Mouse (Mus musculus) C2C12 (cell line): ENCODE results near the gene Nkapl. TPM values are rescaled to one million over a fixed set of nuclear protein-coding genes. Genes with fewer than 3 reads are reported as not detected.

ENCODE experiments used
- H3K27me3 ChIP-seq: one replicate; pipeline ENCODE4 v1.6.1; 2011; ENCODE audit not compliant: control insufficient read depth, insufficient read depth, insufficient read length
- H3K36me3 ChIP-seq: one replicate; pipeline ENCODE4 v1.6.1; 2011; ENCODE audit not compliant: control insufficient read depth, insufficient read depth
- H3K4me3 ChIP-seq: one replicate; pipeline ENCODE4 v1.5.1; 2011; ENCODE audit warnings: mild to moderate bottlenecking, control low read depth; ENCODE audit not compliant: poor library complexity, insufficient read depth, severe bottlenecking
- H3K79me2 ChIP-seq: one replicate; pipeline ENCODE4 v1.6.1; 2011; ENCODE audit not compliant: control insufficient read depth, insufficient read depth
- H3K79me3 ChIP-seq: one replicate; pipeline ENCODE4 v1.6.1; 2011; ENCODE audit warnings: low read depth, control low read depth
- H3ac ChIP-seq: one replicate; pipeline ENCODE3; 2011; ENCODE audit warnings: low read depth; ENCODE audit not compliant: control insufficient read depth, insufficient read length
- CEBPB ChIP-seq: IDR thresholded peaks from one replicate; pipeline ENCODE4 v1.6.1; 2011; ENCODE audit warnings: low read depth, mild to moderate bottlenecking, control low read depth, moderate library complexity
- FOSL1 ChIP-seq: IDR thresholded peaks from one replicate; pipeline ENCODE4 v1.8.0; 2011; ENCODE audit warnings: mild to moderate bottlenecking, low read length; ENCODE audit not compliant: poor library complexity, insufficient read depth, severe bottlenecking
- MYOG ChIP-seq: IDR thresholded peaks from one replicate; pipeline ENCODE4 v1.6.1; 2011; ENCODE audit not compliant: control insufficient read depth, insufficient read length; ENCODE audit errors: extremely low read depth
- USF1 ChIP-seq: IDR thresholded peaks from one replicate; pipeline ENCODE4 v1.6.1; 2011; ENCODE audit warnings: low read depth, mild to moderate bottlenecking, control low read depth, moderate library complexity
- microRNA-seq: library from miRNA; unstranded; fragments of <30 nt; microRNA quantifications from one replicate; pipeline ENCODE4, GENCODE M21; 2019; ENCODE audit warnings: borderline microRNAs expressed
- polyA plus RNA-seq: library from polyadenylated mRNA; unstranded; fragments of >200 nt; fragmentation: generic; extraction: Trizol; gene quantifications from one replicate; pipeline ENCODE4 v1.2.1, GENCODE M21; 2012; ENCODE audit warnings: missing spikeins

Nkapl gene
- polyA plus RNA-seq, 1 experiment = 0.02 TPM

DNA sequence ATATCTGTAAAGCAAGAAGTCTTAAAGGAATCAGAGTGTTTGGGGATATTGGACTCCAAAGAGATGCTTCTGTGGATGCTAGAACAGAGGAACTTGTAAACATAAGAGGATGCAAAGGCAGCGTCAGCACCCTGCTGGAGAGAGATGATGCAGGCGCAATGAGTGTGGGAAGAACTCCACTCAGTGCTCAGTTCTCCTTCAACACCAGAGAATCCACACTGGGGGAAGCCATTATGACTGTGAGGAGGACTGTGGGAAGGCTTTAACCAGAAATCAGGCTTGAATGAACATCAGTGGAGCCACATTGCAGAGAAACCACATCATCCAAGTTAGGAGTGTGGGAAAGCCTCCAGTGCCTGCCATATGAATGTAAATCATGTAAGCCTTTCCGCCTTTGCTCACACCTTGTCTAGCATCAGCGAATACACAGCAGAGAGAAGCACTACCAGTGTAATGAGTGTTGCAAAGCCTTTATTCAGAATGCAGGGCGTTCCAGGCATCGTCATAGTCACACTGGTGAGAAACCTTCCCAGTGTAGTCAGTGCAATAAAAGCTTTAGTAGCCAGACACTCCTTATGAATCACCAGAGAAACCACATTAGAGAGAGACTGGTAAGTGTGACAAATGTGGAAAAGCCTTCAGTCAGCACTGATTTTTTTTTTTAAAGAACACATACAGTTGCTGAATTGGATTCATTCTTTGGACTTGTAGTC is 50.9 kb downstream of the Nkapl start:
- no peak for TF ChIP-seq MYOG
- no peak for TF ChIP-seq CEBPB
- TF ChIP-seq USF1 = no peak
- TF ChIP-seq FOSL1 = no peak
- H3ac ChIP-seq = no peak overlapping the region
- no peaks in the 10 kb centered on the region for H3K27me3 ChIP-seq
- H3K79me3 ChIP-seq = no peaks in the 10 kb centered on the region
- H3K36me3 ChIP-seq = no peaks in the 10 kb centered on the region
- no peak overlapping the region for H3K4me3 ChIP-seq
- H3K79me2 ChIP-seq = no peaks in the 10 kb centered on the region

Small RNA genes lying within 50 kb of the gene (microRNA-seq; reads per million reads assigned to microRNA genes)
- gene Mir1896 = not detected

Other genes with a start within 250 kb of the Nkapl start
- gene Gpx5, start 175.8 kb downstream of the Nkapl start, polyA plus RNA-seq = not detected
- gene Gpx6, start 156.4 kb downstream of the Nkapl start, polyA plus RNA-seq = not detected
- not detected for gene Olfr1367, start 121.6 kb downstream of the Nkapl start, polyA plus RNA-seq
- 3.1 TPM for gene Zscan12, start 105.7 kb downstream of the Nkapl start, polyA plus RNA-seq
- gene Zkscan3, start 65.8 kb downstream of the Nkapl start, polyA plus RNA-seq = 10.2 TPM
- gene Pgbd1, start 27.5 kb downstream of the Nkapl start, polyA plus RNA-seq = 0.20 TPM
- 3.5 TPM for gene Zscan26, start 14.8 kb downstream of the Nkapl start, polyA plus RNA-seq
- gene Zkscan4, start 10.4 kb upstream of the Nkapl start, polyA plus RNA-seq = not detected
- gene Gm10065, start 10.9 kb upstream of the Nkapl start, polyA plus RNA-seq = not detected
- 0.23 TPM for gene AK157302, start 26.7 kb upstream of the Nkapl start, polyA plus RNA-seq
- gene Gm11273, start 32.9 kb upstream of the Nkapl start, polyA plus RNA-seq = 22.1 TPM
- 0.97 TPM for gene Zkscan8, start 62.6 kb upstream of the Nkapl start, polyA plus RNA-seq
- 0.02 TPM for gene Olfr1366, start 74.3 kb upstream of the Nkapl start, polyA plus RNA-seq
- gene Olfr1535, start 91.4 kb upstream of the Nkapl start, polyA plus RNA-seq = not detected
- gene Olfr1364, start 113.2 kb upstream of the Nkapl start, polyA plus RNA-seq = not detected
- gene Olfr1362, start 145.5 kb upstream of the Nkapl start, polyA plus RNA-seq = not detected
- gene Olfr11, start 174.0 kb upstream of the Nkapl start, polyA plus RNA-seq = 0.01 TPM
- not detected for gene Olfr1361, start 194.9 kb upstream of the Nkapl start, polyA plus RNA-seq
- gene Olfr1360, start 208.9 kb upstream of the Nkapl start, polyA plus RNA-seq = not detected
- gene Olfr1359, start 229.6 kb upstream of the Nkapl start, polyA plus RNA-seq = not detected
- gene Hist1h2bl, start 247.6 kb upstream of the Nkapl start, polyA plus RNA-seq = 9.1 TPM
- gene Hist1h2ai, start 247.9 kb upstream of the Nkapl start, polyA plus RNA-seq = 15.6 TPM
- 15.6 TPM for gene Hist1h3h, start 249.2 kb upstream of the Nkapl start, polyA plus RNA-seq